In the genomic region with DNA sequence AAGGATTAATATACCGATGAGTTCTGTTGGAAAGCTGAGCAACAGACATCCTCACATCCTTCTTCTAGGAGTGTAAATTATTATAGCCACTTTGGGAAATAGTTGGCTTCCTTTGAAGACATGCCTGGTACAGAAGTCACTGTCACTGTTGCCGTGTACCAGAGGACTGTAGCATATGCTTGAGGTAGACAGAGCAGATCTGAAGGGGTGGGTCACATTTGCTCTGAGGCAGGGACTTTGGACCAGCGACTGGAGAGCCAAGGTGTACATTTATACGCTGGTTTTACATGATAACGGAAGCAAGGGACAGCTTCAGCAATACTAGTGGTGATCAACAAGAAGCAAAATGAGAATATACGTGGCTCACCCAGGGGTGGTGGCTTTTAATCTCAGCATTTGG, we compare ENCODE assay signal across 45 mouse cellular contexts. TPM values are rescaled to one million over a fixed set of nuclear protein-coding genes. Genes with fewer than 3 reads are reported as not detected.
"Had no signal": no experiment of that assay in that cellular context is flagged by ENCODE, and none has a peak within 500 bp of the region (broad histone marks: within the 10 kb centered on the region; RNA-seq: fewer than 3 reads in every experiment).

No protein-coding gene starts in this region.

- H3K27me3 ChIP-seq: limb, embryonic 12.5 days; limb, embryonic 13.5 days; limb, embryonic 15.5 days; liver, embryonic 12.5 days; liver, embryonic 13.5 days; liver, embryonic 15.5 days; lung, embryonic 15.5 days; megakaryocyte, embryonic 14.5 days; midbrain, embryonic 12.5 days; midbrain, embryonic 13.5 days; midbrain, embryonic 15.5 days had no signal

- H3K9me3 ChIP-seq: limb, embryonic 15.5 days; liver, embryonic 13.5 days; liver, embryonic 15.5 days; lung, embryonic 15.5 days; midbrain, embryonic 15.5 days had no signal

- H3K4me1 ChIP-seq: limb, embryonic 10.5 days; limb, embryonic 12.5 days; limb, embryonic 13.5 days; limb, embryonic 15.5 days; liver, embryonic 12.5 days; liver, embryonic 15.5 days; lung, embryonic 15.5 days; midbrain, embryonic 10.5 days; midbrain, embryonic 12.5 days; midbrain, embryonic 13.5 days; midbrain, embryonic 15.5 days had no signal

- H3K27ac ChIP-seq: left cerebral cortex, adult 2 months; limb, embryonic 10.5 days; limb, embryonic 12.5 days; limb, embryonic 13.5 days; limb, embryonic 15.5 days; liver, embryonic 12.5 days; liver, embryonic 13.5 days; liver, embryonic 14.5 days; liver, embryonic 15.5 days; lung, embryonic 15.5 days; macrophage; midbrain, embryonic 10.5 days; midbrain, embryonic 12.5 days; midbrain, embryonic 13.5 days; midbrain, embryonic 15.5 days had no signal

- ATAC-seq: liver, embryonic 12.5 days; liver, postnatal 0 days; lung, postnatal 0 days; midbrain, embryonic 13.5 days; midbrain, embryonic 15.5 days; midbrain, embryonic 16.5 days had no signal

- H3K9ac ChIP-seq: limb, embryonic 12.5 days; limb, embryonic 13.5 days; limb, embryonic 15.5 days; liver, embryonic 12.5 days; liver, embryonic 13.5 days; liver, embryonic 14.5 days; liver, embryonic 15.5 days; liver, postnatal 0 days; lung, embryonic 14.5 days; lung, embryonic 15.5 days; midbrain, embryonic 12.5 days; midbrain, embryonic 13.5 days; midbrain, embryonic 15.5 days had no signal

- H3K4me3 ChIP-seq: left cerebral cortex, adult 2 months; limb, embryonic 10.5 days; limb, embryonic 12.5 days; limb, embryonic 13.5 days; limb, embryonic 15.5 days; liver, embryonic 12.5 days; liver, embryonic 13.5 days; liver, embryonic 15.5 days; lung, embryonic 15.5 days; megakaryocyte, embryonic 14.5 days; midbrain, embryonic 10.5 days; midbrain, embryonic 12.5 days; midbrain, embryonic 13.5 days; midbrain, embryonic 15.5 days; myocyte had no signal

- DNase-seq: left cerebral cortex, postnatal 4 days; liver; liver, embryonic 13.5 days; liver, postnatal 0 days; lung, adult 18-20 months; lung, adult 2 months; lung, embryonic 14.5 days; lung, postnatal 10 days; lung, postnatal 14 days; lung, postnatal 36 days; lung, postnatal 4 days; midbrain, embryonic 14.5 days had no signal

- H3K4me2 ChIP-seq: limb, embryonic 12.5 days; limb, embryonic 13.5 days; limb, embryonic 15.5 days; liver, embryonic 11.5 days; liver, embryonic 12.5 days; liver, embryonic 13.5 days; liver, embryonic 15.5 days; lung, embryonic 14.5 days; lung, embryonic 15.5 days; midbrain, embryonic 12.5 days; midbrain, embryonic 13.5 days; midbrain, embryonic 15.5 days had no signal

RNA-seq across cellular contexts. Expression of a gene that starts 34.6 kb away (rescaled TPM):
- total RNA-seq: left cerebral cortex, adult 2 months; left cerebral cortex, adult 8-10 months; left cerebral cortex, postnatal 10 days; left cerebral cortex, postnatal 14 days; left cerebral cortex, postnatal 25 days; left cerebral cortex, postnatal 36 days; left cerebral cortex, postnatal 4 days; liver, adult 2 months; megakaryocyte progenitor cell, adult 5-6 weeks; megakaryocyte, adult 5-6 weeks; megakaryocyte-erythroid progenitor cell, adult 5-6 weeks; monocyte, adult 5-6 weeks had no signal
- polyA plus RNA-seq: limb, embryonic 10.5 days; limb, embryonic 11.5 days; limb, embryonic 12.5 days; limb, embryonic 13.5 days; limb, embryonic 15.5 days; liver, adult 2 months; liver, embryonic 11.5 days; liver, embryonic 12.5 days; liver, embryonic 13.5 days; liver, embryonic 14.5 days; liver, embryonic 15.5 days; liver, embryonic 16.5 days; liver, postnatal 0 days; lung, adult 2 months; lung, embryonic 14.5 days; lung, embryonic 15.5 days; lung, embryonic 16.5 days; lung, postnatal 0 days; macrophage; midbrain, embryonic 10.5 days; midbrain, embryonic 12.5 days; midbrain, embryonic 13.5 days; midbrain, embryonic 14.5 days; midbrain, embryonic 16.5 days; myocyte; neural tube, embryonic 11.5 days had no signal

RNA-seq across cellular contexts. Expression of a gene that starts 52.0 kb away (rescaled TPM):
- total RNA-seq: megakaryocyte progenitor cell, adult 5-6 weeks; monocyte, adult 5-6 weeks had no signal
- polyA plus RNA-seq: macrophage; neural tube, embryonic 11.5 days had no signal
